Mouse (Mus musculus) liver, embryonic 12.5 days (tissue): ENCODE data around the gene Hist1h2ab. TPM values are rescaled to one million over a fixed set of nuclear protein-coding genes. Genes with fewer than 3 reads are reported as not detected.
"Not testable (repeated sequence)": the region's sequence is repeated elsewhere in the genome, so short reads cannot be mapped to it uniquely, and the experiment has no call there.

ENCODE experiments used
- ATAC-seq: fragments of 200-750 bp; cut with Nextera tagmentation; 2 replicates; pipeline ENCODE4 v1.8.0; 2017; ENCODE audit warnings: moderate number of reproducible peaks, mild to moderate bottlenecking, moderate library complexity
- H3K27ac ChIP-seq: fragments of 300-500 bp; sonication (generic); 2 replicates; pipeline ENCODE4 v1.5.1; 2016; ENCODE audit warnings: mild to moderate bottlenecking
- H3K27me3 ChIP-seq: fragments of 300-500 bp; sonication (generic); replicated peaks from 2 replicates; pipeline ENCODE4 v1.6.1; 2016; ENCODE audit warnings: mild to moderate bottlenecking, moderate library complexity
- H3K36me3 ChIP-seq: fragments of 300-500 bp; sonication (generic); 2 replicates; pipeline ENCODE4 v1.6.1; 2016; ENCODE audit warnings: mild to moderate bottlenecking, moderate library complexity
- H3K4me1 ChIP-seq: fragments of 300-500 bp; sonication (generic); 2 replicates; pipeline ENCODE4 v1.6.1; 2016
- H3K4me2 ChIP-seq: fragments of 300-500 bp; sonication (generic); 2 replicates; pipeline ENCODE4 v1.6.1; 2016; ENCODE audit warnings: mild to moderate bottlenecking, moderate library complexity
- H3K4me3 ChIP-seq: fragments of 300-500 bp; sonication (generic); 2 replicates; pipeline ENCODE4 v1.5.1; 2016; ENCODE audit warnings: mild to moderate bottlenecking, moderate library complexity
- H3K9ac ChIP-seq: fragments of 300-500 bp; sonication (generic); 2 replicates; pipeline ENCODE4 v1.6.1; 2016; ENCODE audit warnings: mild to moderate bottlenecking, moderate library complexity
- H3K9me3 ChIP-seq: fragments of 300-500 bp; sonication (generic); replicated peaks from 2 replicates; pipeline ENCODE4 v1.6.1; 2016; ENCODE audit warnings: mild to moderate bottlenecking, moderate library complexity
- WGBS: fragments of 180-500 bp; shearing (Covaris S2); methylation state at CpG from one replicate; pipeline ENCODE4 v1.1.7; 2016; ENCODE audit not compliant: insufficient replicate concordance; 5-methylcytosine and 5-hydroxymethylcytosine counted together
- polyA plus RNA-seq: library from polyadenylated mRNA; unstranded; fragments of >200 nt; fragmentation: Nextera tagmentation; extraction: Ambion mirVana; gene quantifications from 2 replicates; pipeline ENCODE4 v1.2.1, GENCODE M21; 2016

Gene Hist1h2ab
- polyA plus RNA-seq, 1 experiment from 2014 or later = 70.3 TPM

GRCm38 (mm10) chr13:23747081-23747891 is 3.6 kb upstream of the Hist1h2ab start:
- 3% methylated on average over 12 of the region's 13 CpGs for WGBS
- Histone ChIP-seq H3K27me3 (no peaks in the 10 kb centered on the region), H3K4me3 (peak overlapping the region; percentile 57), H3K9ac (peak overlapping the region; percentile 85), H3K4me2 (peak overlapping the region; percentile 71), H3K27ac (peak overlapping the region; percentile 100), H3K36me3 (no peaks in the 10 kb centered on the region), H3K9me3 (no peaks in the 10 kb centered on the region), H3K4me1 (peaks cover 49% of the 10 kb centered on the region)
- ATAC-seq = peak; percentile 31

- H3K36me3 ChIP-seq = no peaks in the 10 kb centered on the region
- H3K4me3 ChIP-seq = peak overlapping the region; percentile 57
- 8% methylated on average over 4 of the region's 4 CpGs for WGBS
- peaks cover 49% of the 10 kb centered on the region for H3K4me1 ChIP-seq
- ATAC-seq = no peak
- H3K9me3 ChIP-seq = no peaks in the 10 kb centered on the region
- peak overlapping the region; percentile 100 for H3K27ac ChIP-seq
- no peaks in the 10 kb centered on the region for H3K27me3 ChIP-seq
- H3K9ac ChIP-seq = peak overlapping the region; percentile 85
- peak overlapping the region; percentile 71 for H3K4me2 ChIP-seq
Measured at GRCm38 (mm10) chr13:23747892-23748288, 3.0 kb upstream of the Hist1h2ab start.

GRCm38 (mm10) chr13:23749563-23750121 is 1.3 kb upstream of the Hist1h2ab start:
- no peak overlapping the region for H3K4me3 ChIP-seq
- H3K4me1 ChIP-seq = peaks cover 46% of the 10 kb centered on the region
- WGBS = 88% methylated on average over 5 of the region's 5 CpGs
- no peak overlapping the region for H3K4me2 ChIP-seq
- ATAC-seq = no peak
- peak overlapping the region; percentile 100 for H3K27ac ChIP-seq
- H3K27me3 ChIP-seq = no peaks in the 10 kb centered on the region
- H3K9ac ChIP-seq = peak overlapping the region; percentile 52; the same call in 1 of the 2 replicates
- no peaks in the 10 kb centered on the region for H3K36me3 ChIP-seq
- no peaks in the 10 kb centered on the region for H3K9me3 ChIP-seq

- peaks cover 58% of the 10 kb centered on the region for H3K4me1 ChIP-seq
Measured at GRCm38 (mm10) chr13:23751478-23751956, 591 bp downstream of the Hist1h2ab start.

GRCm38 (mm10) chr13:23752067-23752741 is 1.3 kb downstream of the Hist1h2ab start, which contains the start of gene Hist1h3b:
Gene Hist1h3b, plus strand, starts transcription at chr13:23752267.
- ATAC-seq = peak; percentile 80
- H3K4me2 ChIP-seq = peak within 1 kb of the TSS; percentile 72
- H3K36me3 ChIP-seq, H3K27me3 ChIP-seq, H3K9me3 ChIP-seq: not testable (repeated sequence)
- peak within 1 kb of the TSS; percentile 84 for H3K9ac ChIP-seq
- under 1% methylated on average over 16 of the region's 47 CpGs for WGBS
- H3K27ac ChIP-seq = peak within 1 kb of the TSS; percentile 100
- H3K4me1 ChIP-seq = peaks cover 56% of the 10 kb centered on the region
- H3K4me3 ChIP-seq = peak within 1 kb of the TSS; percentile 59

More at GRCm38 (mm10) chr13:23751478-23751956, 591 bp downstream of the Hist1h2ab start:
- H3K27ac ChIP-seq = peak overlapping the region; percentile 100
- no peaks in the 10 kb centered on the region for H3K27me3 ChIP-seq
- H3K36me3 ChIP-seq = no peaks in the 10 kb centered on the region
- H3K9ac ChIP-seq = peak overlapping the region; percentile 82
- WGBS = under 1% methylated on average over 11 of the region's 11 CpGs
- ATAC-seq = peak; percentile 7; the same call in 1 of the 2 replicates
- H3K4me3 ChIP-seq = peak overlapping the region; percentile 45
- H3K4me2 ChIP-seq = peak overlapping the region; percentile 64
- no peaks in the 10 kb centered on the region for H3K9me3 ChIP-seq

- H3K9ac ChIP-seq = peak overlapping the region; percentile 84
- H3K4me2 ChIP-seq = peak overlapping the region; percentile 72
- H3K4me1 ChIP-seq = peaks cover 57% of the 10 kb centered on the region
- no peak for ATAC-seq
- H3K9me3 ChIP-seq = no peaks in the 10 kb centered on the region
- H3K4me3 ChIP-seq = peak overlapping the region; percentile 59
- H3K36me3 ChIP-seq = no peaks in the 10 kb centered on the region
- WGBS = 2% methylated on average over 6 of the region's 6 CpGs
- peak overlapping the region; percentile 99 for H3K27ac ChIP-seq
- H3K27me3 ChIP-seq = no peaks in the 10 kb centered on the region
Measured at GRCm38 (mm10) chr13:23752742-23753172, 1.8 kb downstream of the Hist1h2ab start.

- peaks cover 57% of the 10 kb centered on the region for H3K4me1 ChIP-seq
- H3K4me3 ChIP-seq = peak overlapping the region; percentile 59
- peak overlapping the region; percentile 72 for H3K4me2 ChIP-seq
- WGBS = 54% methylated on average over 4 of the region's 4 CpGs
- peak overlapping the region; percentile 84 for H3K9ac ChIP-seq
- ATAC-seq = no peak
- no peaks in the 10 kb centered on the region for H3K36me3 ChIP-seq
- no peaks in the 10 kb centered on the region for H3K27me3 ChIP-seq
- no peaks in the 10 kb centered on the region for H3K9me3 ChIP-seq
- H3K27ac ChIP-seq = peak overlapping the region; percentile 99
Measured at GRCm38 (mm10) chr13:23753314-23754078, 2.6 kb downstream of the Hist1h2ab start.

GRCm38 (mm10) chr13:23755000-23755399 is 4.1 kb downstream of the Hist1h2ab start:
- Histone ChIP-seq H3K4me3 (no peak overlapping the region), H3K9me3 (no peaks in the 10 kb centered on the region), H3K4me2 (no peak overlapping the region), H3K27me3 (no peaks in the 10 kb centered on the region), H3K36me3 (no peaks in the 10 kb centered on the region), H3K27ac (peak overlapping the region; percentile 81), H3K4me1 (peaks cover 59% of the 10 kb centered on the region), H3K9ac (peak overlapping the region; percentile 63)
- no peak for ATAC-seq

GRCm38 (mm10) chr13:23756790-23757189 is 5.9 kb downstream of the Hist1h2ab start, which contains the start of gene Hist1h4b:
Gene Hist1h4b, plus strand, starts transcription at chr13:23757013.
- Histone ChIP-seq H3K9ac (peak within 1 kb of the TSS; percentile 85), H3K4me1 (peaks cover 66% of the 10 kb centered on the region), H3K27me3 (no peaks in the 10 kb centered on the region), H3K27ac (peak within 1 kb of the TSS; percentile 99), H3K4me2 (peak within 1 kb of the TSS; percentile 90), H3K9me3 (no peaks in the 10 kb centered on the region), H3K36me3 (no peaks in the 10 kb centered on the region), H3K4me3 (peak within 1 kb of the TSS; percentile 48)
- ATAC-seq = peak; percentile 72
- WGBS = under 1% methylated on average over 19 of the region's 22 CpGs

- WGBS = under 1% methylated on average over 17 of the region's 23 CpGs
- ATAC-seq = peak; percentile 19
- Histone ChIP-seq H3K9me3 (no peaks in the 10 kb centered on the region), H3K4me1 (peaks cover 66% of the 10 kb centered on the region), H3K27ac (peak overlapping the region; percentile 99), H3K4me3 (peak overlapping the region; percentile 48), H3K36me3 (no peaks in the 10 kb centered on the region), H3K9ac (peak overlapping the region; percentile 85), H3K4me2 (peak overlapping the region; percentile 90), H3K27me3 (no peaks in the 10 kb centered on the region)
Measured at GRCm38 (mm10) chr13:23757211-23757773, 6.4 kb downstream of the Hist1h2ab start.

- peak overlapping the region; percentile 90 for H3K4me2 ChIP-seq
- WGBS = 36% methylated on average over 3 of the region's 3 CpGs
- ATAC-seq = no peak
- H3K27me3 ChIP-seq = no peaks in the 10 kb centered on the region
- peak overlapping the region; percentile 48 for H3K4me3 ChIP-seq
- no peaks in the 10 kb centered on the region for H3K9me3 ChIP-seq
- H3K27ac ChIP-seq = peak overlapping the region; percentile 99
- H3K4me1 ChIP-seq = peaks cover 67% of the 10 kb centered on the region
- no peaks in the 10 kb centered on the region for H3K36me3 ChIP-seq
- H3K9ac ChIP-seq = peak overlapping the region; percentile 85
Measured at GRCm38 (mm10) chr13:23757921-23758320, 7.0 kb downstream of the Hist1h2ab start.
